Mouse (Mus musculus): ENCODE results near the gene Aicda.

Gene Aicda

DNA sequence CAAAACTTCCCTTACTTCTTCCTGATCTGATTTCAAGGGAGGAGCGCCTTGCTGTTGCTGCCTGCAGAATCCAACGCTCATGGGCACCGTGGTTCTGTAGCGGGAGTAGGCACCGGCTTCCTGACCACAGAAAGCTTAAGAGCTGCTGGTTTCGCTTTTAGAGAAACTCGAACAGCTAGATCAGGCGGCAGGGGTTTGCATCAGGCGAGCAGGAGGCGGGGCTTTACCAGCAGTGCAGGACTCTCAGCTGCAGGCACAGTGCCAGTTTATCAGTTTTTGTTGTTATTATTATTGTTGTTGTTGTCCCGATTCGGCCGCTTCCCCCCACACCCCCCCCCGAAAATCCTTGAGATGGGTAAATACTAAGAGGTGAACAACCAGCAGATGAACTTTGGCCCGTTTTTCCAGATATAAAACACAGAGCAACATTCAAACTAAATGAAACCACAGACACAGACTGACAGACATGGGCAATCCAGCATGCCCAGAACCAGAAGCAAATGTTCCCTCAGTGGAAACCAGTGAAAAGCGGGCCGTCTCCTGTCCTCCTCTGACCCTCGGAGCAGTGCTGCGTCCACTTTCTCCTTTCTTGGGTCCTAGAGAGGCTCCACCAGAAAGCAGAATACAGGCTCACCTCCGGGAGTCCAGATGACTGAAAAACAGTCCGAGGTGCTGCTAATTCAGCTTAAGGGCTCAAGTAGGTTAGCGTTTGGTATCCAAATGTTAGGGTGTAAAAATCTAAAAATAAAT is 48.8 kb downstream of the Aicda start, which contains the start of gene Apobec1:
Gene Apobec1, minus strand, starts transcription at position 203 of the 750 bp plus-strand sequence.
- peak; percentile 10 for DNase-seq

DNA sequence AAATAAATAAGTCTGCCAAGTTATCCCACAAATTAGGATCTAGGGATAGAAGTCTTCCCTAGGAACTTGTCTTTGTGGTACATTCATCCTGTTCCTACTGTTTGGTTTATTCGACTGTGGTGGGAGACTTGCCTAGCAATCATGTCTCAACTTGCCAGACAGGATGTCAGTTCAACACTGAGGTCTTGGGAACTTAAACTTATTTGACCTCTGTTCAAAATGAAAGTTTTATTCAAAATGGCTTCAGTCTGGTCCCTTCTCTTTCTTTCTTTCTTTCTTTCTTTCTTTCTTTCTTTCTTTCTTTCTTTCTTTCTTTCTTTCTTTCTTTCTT is 49.4 kb downstream of the Aicda start:
- DNase-seq = no peak

DNA sequence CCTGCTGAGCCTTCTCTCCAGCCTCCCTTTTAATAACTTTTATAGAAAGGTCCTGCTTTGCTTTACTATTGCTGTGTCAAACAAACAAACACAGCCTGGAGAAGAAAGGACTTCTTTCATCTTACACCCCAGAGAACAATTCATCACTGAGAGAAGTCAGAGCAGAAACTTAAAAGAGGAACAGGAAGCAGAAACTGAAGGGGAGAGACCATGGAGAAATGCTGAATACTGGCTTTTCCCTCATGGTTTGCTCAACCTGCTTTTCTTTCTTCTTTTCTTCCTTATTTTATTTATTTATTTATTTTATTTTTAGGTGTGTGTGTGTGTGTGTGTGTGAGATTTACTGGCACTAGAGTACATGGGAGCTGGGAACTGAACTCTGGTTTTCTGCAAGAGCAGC is 50.7 kb downstream of the Aicda start:
- no peak for DNase-seq

DNA sequence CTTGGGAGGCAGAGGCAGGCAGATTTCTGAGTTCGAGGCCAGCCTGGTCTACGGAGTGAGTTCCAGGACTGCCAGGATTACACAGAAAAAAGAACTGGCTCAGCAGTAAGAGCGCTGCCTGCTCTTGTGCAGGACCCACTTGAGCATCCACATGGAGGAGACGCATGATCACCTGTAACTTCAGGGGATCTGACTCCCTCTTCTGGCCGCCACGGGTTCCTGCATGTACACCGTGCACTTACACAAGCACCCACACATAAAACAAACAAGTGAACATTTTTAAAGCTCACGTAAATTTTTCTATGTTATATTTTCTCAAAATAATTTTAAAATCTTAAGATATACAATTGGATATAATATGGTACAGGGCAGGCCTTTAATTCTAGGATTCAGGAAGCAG is 51.9 kb downstream of the Aicda start:
- DNase-seq = no peak

DNA sequence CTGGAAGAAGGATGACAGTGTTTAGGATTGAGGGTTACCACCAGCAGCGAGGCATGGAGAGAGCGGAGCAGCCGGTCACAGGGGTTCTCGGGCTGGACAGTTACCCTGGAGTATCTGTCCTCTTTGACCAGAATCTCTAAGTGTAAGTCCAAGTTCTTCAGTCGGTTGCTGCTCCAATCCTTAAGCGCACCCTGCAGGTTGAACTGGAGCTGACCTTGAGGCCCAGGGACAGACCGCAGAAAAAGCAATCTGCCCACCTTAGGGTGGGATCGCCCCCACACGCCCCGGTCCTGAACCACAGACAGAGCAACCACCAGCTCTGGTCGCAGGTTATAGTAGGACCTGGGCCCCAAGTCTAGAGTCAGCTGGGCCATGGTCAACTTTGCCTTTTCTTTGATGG is 53.1 kb downstream of the Aicda start:
- DNase-seq = no peak

DNA sequence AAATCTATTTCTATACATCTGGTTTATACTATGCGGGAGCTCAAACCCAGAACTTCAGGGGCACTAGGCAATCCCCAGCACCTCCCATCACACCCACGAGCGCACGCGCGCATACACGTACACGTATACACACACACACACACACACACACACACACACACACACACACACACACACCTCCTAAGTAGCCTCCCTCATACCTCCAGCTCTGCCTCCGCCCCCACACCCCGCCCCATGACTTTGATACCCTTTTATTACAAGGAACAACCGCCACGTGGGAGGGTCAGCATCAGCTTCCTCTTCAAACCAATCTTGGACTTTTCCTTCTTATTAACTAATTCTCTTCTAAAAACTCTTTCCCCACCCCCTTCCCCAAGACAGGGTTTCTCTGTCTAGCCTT is 54.1 kb downstream of the Aicda start:
- no peak for DNase-seq

DNA sequence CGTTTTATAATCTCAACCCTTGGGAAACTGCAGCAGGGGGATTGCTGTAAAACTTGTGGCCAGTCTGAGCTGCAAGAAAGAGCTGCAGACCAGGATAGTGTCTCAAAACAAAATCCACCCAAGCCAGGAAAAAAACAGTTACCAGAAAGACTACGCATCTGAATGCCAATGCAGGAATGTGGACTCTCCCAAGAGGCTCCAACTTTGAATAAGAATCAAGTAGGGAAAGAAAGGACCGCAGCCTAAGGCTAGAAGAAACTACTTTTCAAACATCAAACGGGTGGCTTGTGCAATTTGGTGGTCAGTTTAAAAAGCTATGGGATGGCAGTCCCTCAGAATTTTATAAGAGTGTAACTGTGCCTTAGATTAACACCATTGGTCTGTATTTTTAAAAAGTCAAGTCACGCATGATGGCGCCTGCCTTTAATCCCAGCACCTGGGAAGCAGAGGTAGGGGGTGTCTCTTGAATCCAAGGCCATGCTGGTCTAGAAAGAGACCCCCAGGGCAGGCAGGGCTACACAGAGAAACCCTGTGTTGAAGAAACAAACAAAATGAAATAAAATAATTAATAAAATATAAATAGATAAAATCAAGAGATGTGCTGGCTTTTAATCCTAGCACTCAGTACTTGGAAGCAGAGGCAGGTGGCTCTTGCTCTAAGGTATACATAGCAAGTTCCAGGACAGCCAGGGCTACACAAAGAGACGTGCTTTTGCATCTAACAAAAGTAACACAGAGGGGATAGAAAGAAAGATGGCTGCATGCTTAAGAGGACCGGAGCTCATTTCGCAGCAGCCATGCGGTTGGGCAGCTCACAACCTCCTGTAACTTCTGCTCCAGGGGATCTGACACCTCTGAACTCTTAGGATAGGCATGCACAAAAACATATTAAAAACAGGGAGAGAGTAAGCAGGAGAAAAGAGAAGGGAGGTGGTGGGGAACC is 55.1 kb downstream of the Aicda start:
- DNase-seq = no peak

DNA sequence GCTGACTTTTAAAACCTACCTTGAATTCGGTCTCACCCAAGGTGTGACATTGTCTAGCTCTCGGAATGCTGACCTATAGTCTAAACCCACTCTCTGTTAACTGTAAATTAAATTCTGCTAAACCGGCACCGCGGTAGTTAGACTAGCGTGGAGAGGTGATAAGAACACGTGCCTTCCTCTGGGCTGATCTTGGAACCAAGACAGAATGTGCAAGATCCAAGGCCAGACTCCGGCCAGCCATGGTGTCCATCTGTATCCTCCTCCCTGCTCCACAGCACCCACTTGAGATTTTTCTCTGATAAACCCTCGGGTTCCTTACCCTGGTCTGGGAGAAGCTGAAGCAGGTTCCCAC is 55.8 kb downstream of the Aicda start:
- no peak for DNase-seq

DNA sequence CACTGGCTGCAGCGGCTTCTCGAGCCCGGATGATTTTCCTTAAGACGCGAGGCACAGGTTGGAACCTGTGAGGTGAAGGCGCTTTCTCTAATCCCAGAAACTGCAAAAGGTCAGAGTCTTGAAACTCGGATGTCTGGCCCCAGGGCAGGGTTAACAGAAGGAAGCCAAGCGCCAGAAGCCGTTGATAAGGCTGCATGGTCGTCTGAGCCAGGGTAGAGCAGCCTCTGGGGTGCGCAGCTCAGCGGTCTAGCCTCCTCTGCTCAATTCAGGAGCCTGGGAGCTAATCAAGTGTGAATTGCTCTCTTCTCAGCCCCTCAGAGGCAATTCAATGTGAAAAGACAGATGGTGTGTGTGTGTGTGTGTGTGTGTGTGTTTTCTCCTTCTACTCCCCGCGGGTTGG is 56.2 kb downstream of the Aicda start, which contains the start of gene Gdf3:
Gene Gdf3, minus strand, starts transcription at position 317 of the 400 bp plus-strand sequence.
- DNase-seq = no peak

DNA sequence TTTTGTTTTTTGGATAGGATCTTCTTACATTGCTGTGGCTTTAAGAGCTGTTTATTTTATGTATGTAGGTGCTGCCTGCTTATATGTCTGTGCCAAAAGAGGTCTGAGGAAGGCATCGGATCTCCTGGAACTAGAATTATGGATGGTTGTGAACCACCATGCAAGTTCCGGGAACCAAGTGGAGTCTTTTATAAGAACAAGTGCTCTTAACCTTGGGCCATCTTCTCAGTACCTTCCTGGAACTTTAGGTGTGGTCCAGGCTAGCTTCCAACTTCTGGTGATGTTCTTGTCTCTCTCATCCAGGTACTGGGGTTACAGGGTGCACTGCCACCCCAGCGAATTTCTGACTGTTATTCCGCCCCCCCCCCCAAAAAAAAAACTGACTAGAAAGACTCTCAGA is 58.8 kb downstream of the Aicda start:
- DNase-seq = no peak

Measured in cerebellum, adult 8-10 months (tissue).